Mouse (Mus musculus) midbrain, embryonic 16.5 days (tissue): ENCODE data around the gene Pelp1. TPM values are rescaled to one million over a fixed set of nuclear protein-coding genes. Genes with fewer than 3 reads are reported as not detected.
"Not testable (repeated sequence)": the region's sequence is repeated elsewhere in the genome, so short reads cannot be mapped to it uniquely, and the experiment has no call there.

Source experiments
- ATAC-seq: fragments of 200-750 bp; cut with Nextera tagmentation; 2 replicates; pipeline ENCODE4 v1.8.0; 2017; ENCODE audit warnings: moderate TSS enrichment
- H3K27ac ChIP-seq: fragments of 300-500 bp; sonication (generic); 2 replicates; pipeline ENCODE4 v1.5.1; 2014; ENCODE audit warnings: mild to moderate bottlenecking, low read length, mixed read lengths
- H3K27me3 ChIP-seq: fragments of 300-500 bp; sonication (generic); 2 replicates; pipeline ENCODE4 v1.6.1; 2014; ENCODE audit warnings: low read depth, low read length, mixed read lengths; ENCODE audit not compliant: control insufficient read depth, insufficient read depth
- H3K36me3 ChIP-seq: fragments of 300-500 bp; sonication (generic); 2 replicates; pipeline ENCODE4 v1.6.1; 2014; ENCODE audit warnings: mild to moderate bottlenecking, low read length, moderate library complexity, mixed read lengths; ENCODE audit not compliant: control insufficient read depth, insufficient read depth
- H3K4me1 ChIP-seq: fragments of 300-500 bp; sonication (generic); 2 replicates; pipeline ENCODE4 v1.6.1; 2014; ENCODE audit warnings: mild to moderate bottlenecking, low read length, mixed read lengths; ENCODE audit not compliant: control insufficient read depth, insufficient read depth
- H3K4me2 ChIP-seq: fragments of 300-500 bp; sonication (generic); 2 replicates; pipeline ENCODE4 v1.6.1; 2014; ENCODE audit warnings: mild to moderate bottlenecking, low read length, mixed read lengths
- H3K4me3 ChIP-seq: fragments of 300-500 bp; sonication (generic); 2 replicates; pipeline ENCODE4 v1.5.1; 2014; ENCODE audit warnings: low read depth, mild to moderate bottlenecking, low read length, moderate library complexity, mixed read lengths
- H3K9ac ChIP-seq: fragments of 300-500 bp; sonication (generic); 2 replicates; pipeline ENCODE4 v1.6.1; 2014; ENCODE audit warnings: low read depth, low read length, mixed read lengths
- H3K9me3 ChIP-seq: fragments of 300-500 bp; sonication (generic); replicated peaks from 2 replicates; pipeline ENCODE4 v1.6.1; 2014; ENCODE audit warnings: mild to moderate bottlenecking, low read length, mixed read lengths; ENCODE audit not compliant: control insufficient read depth, poor library complexity, severe bottlenecking
- WGBS: fragments of 180-500 bp; shearing (Covaris S2); extraction: QIAGEN DNeasy Blood & Tissue Kit; methylation state at CpG from one replicate; pipeline ENCODE4 v1.1.7; 2014; 5-methylcytosine and 5-hydroxymethylcytosine counted together
- polyA plus RNA-seq: library from polyadenylated mRNA; unstranded; fragments of >200 nt; fragmentation: Nextera tagmentation; extraction: Ambion mirVana; gene quantifications from 2 replicates; pipeline ENCODE4 v1.2.1, GENCODE M21; 2015

Gene Pelp1
- polyA plus RNA-seq, 1 experiment from 2014 or later: 33.0 TPM

DNA sequence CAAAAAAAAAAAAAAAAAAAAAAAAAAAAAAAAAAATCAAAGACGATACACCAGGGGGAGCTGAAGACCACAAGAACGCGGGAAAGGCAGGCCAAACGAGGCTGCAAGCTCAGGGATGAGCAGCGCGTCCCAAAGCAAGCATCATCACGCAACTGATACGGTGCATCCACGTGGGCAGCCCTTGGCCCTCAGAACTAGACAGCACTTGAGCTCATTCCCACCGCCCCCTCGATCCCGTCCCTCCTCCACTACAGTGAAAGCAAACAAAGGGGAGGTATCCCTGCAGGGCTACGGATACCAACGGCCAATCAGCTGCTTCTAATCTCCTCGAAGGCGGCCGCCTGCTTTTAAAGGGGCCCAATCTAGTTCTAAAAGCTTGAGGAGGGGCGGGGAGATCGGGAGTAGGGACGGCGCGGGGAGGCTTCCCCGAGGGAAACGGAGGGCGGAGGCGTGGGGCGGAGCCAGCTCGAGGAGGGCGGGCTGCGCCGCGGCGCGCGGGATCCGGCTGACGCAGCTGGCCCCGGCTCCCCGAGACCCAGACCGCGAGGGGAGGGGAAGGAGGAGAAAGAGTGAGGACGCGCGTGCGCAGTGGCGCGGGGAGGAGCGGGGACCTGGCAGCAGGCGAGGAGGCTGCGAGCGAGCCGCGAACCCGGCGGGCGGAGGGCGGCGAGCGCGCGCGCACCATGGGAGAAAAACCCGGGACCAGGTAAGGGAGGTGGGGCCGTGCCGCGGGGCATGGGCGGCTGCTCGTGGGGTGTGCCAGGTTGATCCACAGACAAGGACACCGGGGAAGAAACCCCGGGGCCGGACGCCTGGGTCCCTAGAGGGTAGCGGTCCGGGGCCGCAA is 22.4 kb upstream of the Pelp1 start, which contains the start of gene Arrb2:
Gene Arrb2, plus strand, starts transcription at position 588 of the 847 bp plus-strand sequence.
- peak within 1 kb of the TSS; percentile 73 for H3K4me3 ChIP-seq
- WGBS: under 1% methylated on average over 74 of the region's 75 CpGs
- H3K27me3 ChIP-seq: no peaks in the 10 kb centered on the region
- peaks cover 30% of the 10 kb centered on the region for H3K4me1 ChIP-seq
- peak within 1 kb of the TSS; percentile 78 for H3K4me2 ChIP-seq
- peak within 1 kb of the TSS; percentile 91 for H3K27ac ChIP-seq
- peaks cover 10% of the 10 kb centered on the region for H3K36me3 ChIP-seq
- peak within 1 kb of the TSS; percentile 94 for H3K9ac ChIP-seq
- no peaks in the 10 kb centered on the region for H3K9me3 ChIP-seq
- peak; percentile 97 for ATAC-seq

DNA sequence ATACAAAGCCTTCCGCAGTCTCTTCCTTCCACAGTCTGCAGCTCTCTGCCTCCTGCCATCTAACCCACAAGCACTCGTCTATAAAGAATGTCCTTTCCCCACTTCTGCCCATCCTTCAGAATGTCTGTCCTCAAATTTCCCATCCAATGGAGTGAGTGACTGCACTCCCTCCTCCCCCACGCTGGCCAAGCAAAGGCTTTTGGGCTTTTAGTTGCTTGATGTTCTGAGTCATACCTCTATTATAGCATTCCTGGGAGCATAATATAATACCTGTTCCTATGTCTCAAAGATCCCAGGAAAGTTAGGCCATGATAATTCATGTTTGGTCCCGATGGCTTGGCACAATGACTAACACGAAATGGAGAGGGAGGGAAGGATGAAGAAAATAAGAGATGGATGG is 21.7 kb upstream of the Pelp1 start:
- Histone ChIP-seq H3K4me2 (peak overlapping the region; percentile 78), H3K4me1 (peaks cover 30% of the 10 kb centered on the region), H3K9ac (0 out of 2 replicates have a peak overlapping the region, but pooled peaks have one; percentile 48), H3K4me3 (peak overlapping the region; percentile 73), H3K36me3 (peaks cover 7% of the 10 kb centered on the region), H3K9me3 (no peaks in the 10 kb centered on the region), H3K27me3 (no peaks in the 10 kb centered on the region), H3K27ac (peak overlapping the region; percentile 91)
- 24% methylated on average over 5 of the region's 5 CpGs for WGBS
- ATAC-seq: no peak

DNA sequence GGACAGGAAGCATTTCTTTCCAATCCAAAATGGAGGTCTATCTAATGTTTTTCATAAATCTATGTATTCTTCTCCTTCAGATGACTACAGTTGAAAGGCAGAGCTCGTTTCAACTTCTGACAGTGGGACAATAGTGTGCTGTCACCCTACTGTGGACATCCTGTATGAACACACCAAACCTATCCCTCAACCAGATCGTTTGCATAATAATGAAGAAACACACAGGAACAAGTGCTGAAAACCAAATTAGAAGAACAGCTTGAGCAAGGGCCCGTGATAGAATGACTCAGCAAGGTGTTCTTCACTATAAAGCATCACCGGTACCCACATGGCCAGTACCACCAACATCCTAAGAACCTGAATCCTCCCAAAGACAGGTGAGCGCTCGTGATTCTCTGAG is 16.8 kb upstream of the Pelp1 start:
- H3K4me2 ChIP-seq, ATAC-seq, H3K9me3 ChIP-seq, H3K9ac ChIP-seq, H3K4me3 ChIP-seq, H3K4me1 ChIP-seq, H3K36me3 ChIP-seq, H3K27ac ChIP-seq, H3K27me3 ChIP-seq: not testable (repeated sequence)
- 74% methylated on average over 6 of the region's 6 CpGs for WGBS

DNA sequence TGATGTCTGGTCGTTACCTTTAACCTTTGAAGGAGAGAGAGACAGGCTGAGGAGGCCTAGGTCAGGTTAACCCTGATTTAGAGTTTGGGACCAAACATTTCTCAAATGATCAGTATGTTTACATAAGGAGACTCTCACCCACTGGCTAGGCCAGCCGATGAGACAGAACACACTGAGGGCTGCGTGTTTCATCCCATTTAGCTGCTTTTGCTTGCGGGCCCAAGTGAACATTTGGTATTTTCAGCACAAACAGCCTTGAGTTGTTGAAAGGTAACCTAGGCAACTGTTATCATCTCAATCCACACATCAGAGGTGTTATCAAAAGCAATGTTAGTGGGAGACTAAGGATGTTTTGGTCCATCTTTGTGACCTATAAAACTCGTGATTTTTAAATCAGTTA is 9.7 kb upstream of the Pelp1 start:
- 75% methylated on average over 5 of the region's 5 CpGs for WGBS
- no peaks in the 10 kb centered on the region for H3K9me3 ChIP-seq
- ATAC-seq: no peak

DNA sequence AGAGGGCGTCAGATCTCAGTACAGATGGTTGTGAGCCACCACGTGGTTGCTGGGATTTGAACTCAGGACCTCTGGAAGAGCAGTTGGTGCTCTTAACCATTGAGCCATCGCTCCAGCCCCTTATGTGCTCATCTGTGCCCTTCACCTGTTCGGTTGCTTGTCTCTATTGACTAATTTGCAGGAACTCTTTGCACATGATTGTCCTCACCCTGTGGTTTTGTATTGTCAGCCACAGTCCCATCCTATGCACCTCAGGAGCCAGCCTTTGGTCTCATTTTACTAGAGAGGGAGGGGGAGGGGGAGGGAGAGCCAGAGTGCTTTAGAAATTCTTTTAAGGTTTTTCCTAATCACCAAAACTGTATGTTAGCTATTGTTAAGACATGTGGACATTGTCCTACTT is 8.4 kb upstream of the Pelp1 start:
- Histone ChIP-seq H3K27ac (no peak overlapping the region), H3K4me2 (no peak overlapping the region), H3K9me3 (no peaks in the 10 kb centered on the region), H3K4me1 (no peaks in the 10 kb centered on the region), H3K27me3 (no peaks in the 10 kb centered on the region), H3K4me3 (no peak overlapping the region), H3K36me3 (no peaks in the 10 kb centered on the region), H3K9ac (no peak overlapping the region)
- WGBS: 73% methylated on average over 4 of the region's 4 CpGs
- no peak for ATAC-seq

More for the DNA sequence above, 9.7 kb upstream of the Pelp1 start:
- Histone ChIP-seq H3K4me2 (no peak overlapping the region), H3K27ac (no peak overlapping the region), H3K4me1 (no peaks in the 10 kb centered on the region), H3K27me3 (no peaks in the 10 kb centered on the region), H3K36me3 (no peaks in the 10 kb centered on the region), H3K4me3 (no peak overlapping the region), H3K9ac (0 out of 2 replicates have a peak overlapping the region, but pooled peaks have one; percentile 10)

DNA sequence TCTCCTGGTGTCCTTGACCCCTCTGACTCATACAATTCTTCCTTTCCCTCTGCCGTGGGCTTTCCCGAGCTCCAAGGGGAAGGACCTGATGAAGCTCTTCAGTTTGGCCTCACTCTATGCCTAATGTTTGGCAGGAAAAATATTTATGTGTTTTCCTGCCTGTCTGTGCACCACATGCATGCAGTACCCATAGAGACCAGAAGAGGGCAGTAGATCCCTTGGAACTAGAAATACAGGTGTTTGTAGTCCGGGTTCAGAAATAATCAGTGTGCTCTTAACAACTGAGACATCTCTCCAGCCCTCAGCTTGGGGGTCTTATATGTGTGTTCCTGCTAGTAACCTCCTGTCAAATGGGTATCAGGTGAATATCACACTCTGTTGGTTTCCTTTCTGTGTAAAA is 4.1 kb upstream of the Pelp1 start:
- H3K4me3 ChIP-seq: no peak overlapping the region
- no peak overlapping the region for H3K27ac ChIP-seq
- H3K4me1 ChIP-seq: peaks cover 4% of the 10 kb centered on the region
- no peaks in the 10 kb centered on the region for H3K27me3 ChIP-seq
- H3K9me3 ChIP-seq: no peaks in the 10 kb centered on the region
- H3K36me3 ChIP-seq: no peaks in the 10 kb centered on the region
- ATAC-seq: no peak
- H3K9ac ChIP-seq: no peak overlapping the region
- 12% methylated on average over 3 of the region's 3 CpGs for WGBS
- no peak overlapping the region for H3K4me2 ChIP-seq

DNA sequence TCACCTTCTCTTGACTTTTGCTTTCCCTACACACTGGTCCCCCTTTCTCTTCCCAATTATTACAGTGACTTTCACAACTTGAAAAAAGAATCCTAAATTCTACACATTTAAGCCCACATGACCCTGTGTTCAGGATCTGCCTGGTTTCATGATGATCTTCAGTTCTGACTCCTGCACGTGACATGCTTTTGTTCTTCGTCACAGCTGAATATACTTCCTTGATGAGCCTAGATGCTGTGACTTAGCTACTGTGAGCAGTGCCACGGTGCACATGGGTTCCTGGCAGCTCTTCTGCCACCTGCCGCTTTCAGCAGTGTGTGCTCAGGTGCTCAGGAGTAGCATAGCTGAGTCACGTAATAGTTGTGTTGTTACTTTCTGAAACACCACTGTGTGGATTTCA is 2.8 kb upstream of the Pelp1 start:
- Histone ChIP-seq H3K4me3 (no peak overlapping the region), H3K27me3 (no peaks in the 10 kb centered on the region), H3K9me3 (no peaks in the 10 kb centered on the region), H3K27ac (no peak overlapping the region), H3K4me1 (peaks cover 17% of the 10 kb centered on the region), H3K4me2 (no peak overlapping the region), H3K9ac (no peak overlapping the region), H3K36me3 (no peaks in the 10 kb centered on the region)
- 81% methylated on average over 5 of the region's 5 CpGs for WGBS
- ATAC-seq: no peak

DNA sequence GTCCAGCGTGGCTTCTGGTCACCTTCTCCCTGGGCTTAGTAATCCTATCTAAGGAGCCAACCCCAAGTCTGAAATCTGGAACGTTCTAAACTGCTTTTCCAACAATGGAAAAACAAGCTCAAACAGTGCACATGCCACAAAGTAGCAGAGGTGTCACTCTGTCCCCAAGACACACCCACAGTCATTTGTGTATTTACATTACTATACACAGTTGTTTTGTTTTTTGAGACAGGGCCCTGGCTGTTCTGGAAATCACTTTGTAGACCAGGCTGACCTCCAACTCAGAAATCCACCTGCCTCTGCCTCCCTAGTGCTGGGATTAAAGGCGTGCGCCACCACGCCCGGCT is 439 bp upstream of the Pelp1 start:
- H3K9ac ChIP-seq: peak overlapping the region; percentile 98
- ATAC-seq: no peak; the same call in 1 of the 2 replicates
- H3K9me3 ChIP-seq: no peaks in the 10 kb centered on the region
- no peaks in the 10 kb centered on the region for H3K27me3 ChIP-seq
- H3K27ac ChIP-seq: peak overlapping the region; percentile 77
- 63% methylated on average over 6 of the region's 6 CpGs for WGBS
- peak overlapping the region; percentile 97 for H3K4me2 ChIP-seq
- peaks cover 22% of the 10 kb centered on the region for H3K4me1 ChIP-seq
- H3K36me3 ChIP-seq: no peaks in the 10 kb centered on the region
- H3K4me3 ChIP-seq: peak overlapping the region; percentile 69

DNA sequence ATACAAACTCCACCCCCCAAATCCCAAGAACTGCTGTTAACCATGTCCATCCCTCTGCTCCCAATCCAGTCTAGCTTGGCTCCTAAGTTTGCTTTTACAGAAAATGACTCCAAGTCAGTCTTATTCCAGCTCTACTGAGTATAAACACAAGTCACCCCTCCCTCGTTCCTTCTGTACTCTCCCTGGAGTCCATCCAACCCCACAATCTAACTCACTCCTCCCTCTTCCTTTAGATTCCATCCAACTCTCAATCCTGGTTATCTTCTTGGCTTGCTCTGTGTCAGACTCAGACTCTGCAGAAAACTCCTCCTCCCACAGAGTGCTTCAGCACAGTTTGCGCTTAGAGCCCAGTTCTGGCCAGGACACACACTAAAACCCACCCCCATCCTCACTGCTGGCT is 6.2 kb downstream of the Pelp1 start:
- Histone ChIP-seq H3K4me3 (no peak overlapping the region), H3K27ac (no peak overlapping the region), H3K4me2 (no peak overlapping the region), H3K36me3 (peaks cover 6% of the 10 kb centered on the region), H3K9ac (no peak overlapping the region), H3K9me3 (no peaks in the 10 kb centered on the region), H3K27me3 (no peaks in the 10 kb centered on the region), H3K4me1 (peaks cover 15% of the 10 kb centered on the region)
- WGBS: 87% methylated on average over 2 of the region's 2 CpGs
- no peak for ATAC-seq
